Mouse (Mus musculus): Measurements from ENCODE around the gene Sema4f. TPM values are rescaled to one million over a fixed set of nuclear protein-coding genes. Genes with fewer than 3 reads are reported as not detected.

Gene Sema4f
- total and polyA plus RNA-seq, 2 experiments, result not detected

- H3K27ac ChIP-seq (replicated peaks; ENCODE audit: insufficient read depth, low read depth, low read length), result no peak overlapping the region
- no peaks in the 10 kb centered on the region for H3K4me1 ChIP-seq (ENCODE audit: control insufficient read depth, insufficient read depth, low read length)
- no peaks in the 10 kb centered on the region for H3K36me3 ChIP-seq (ENCODE audit: control insufficient read depth, insufficient read depth, low read length)
- TF ChIP-seq POLR2A (IDR thresholded peaks at IDR 0.05; ENCODE audit: extremely low read depth, insufficient read depth, low read length), result no peak
- TF ChIP-seq CTCF (IDR thresholded peaks at IDR 0.05; ENCODE audit: low read depth, low read length), result no peak
- no peak overlapping the region for H3K4me3 ChIP-seq (ENCODE audit: insufficient read depth, low read depth, low read length)
- DNase-seq (ENCODE audit: extremely low read depth, low read depth, low spot score), result no peak
- H3K9ac ChIP-seq (ENCODE audit: low read depth, low read length), result no peak overlapping the region
- no peaks in the 10 kb centered on the region for H3K79me2 ChIP-seq (ENCODE audit: control insufficient read depth, insufficient read depth, low read length)
- 72% methylated on average over 6 of the region's 6 CpGs for WGBS
- no peaks in the 10 kb centered on the region for H3K27me3 ChIP-seq (ENCODE audit: control insufficient read depth, insufficient read depth, low read length)
These were observed 64.0 kb downstream of the Sema4f start for GRCm38 (mm10) chr6:82875509-82875935.

GRCm38 (mm10) chr6:82872332-82872707, 67.2 kb downstream of the Sema4f start:
- H3K79me2 ChIP-seq (ENCODE audit: control insufficient read depth, insufficient read depth, low read length), result no peaks in the 10 kb centered on the region
- TF ChIP-seq POLR2A (IDR thresholded peaks at IDR 0.05; ENCODE audit: extremely low read depth, insufficient read depth, low read length), result no peak
- TF ChIP-seq CTCF (IDR thresholded peaks at IDR 0.05; ENCODE audit: low read depth, low read length), result no peak
- no peaks in the 10 kb centered on the region for H3K36me3 ChIP-seq (ENCODE audit: control insufficient read depth, insufficient read depth, low read length)
- H3K27ac ChIP-seq (replicated peaks; ENCODE audit: insufficient read depth, low read depth, low read length), result no peak overlapping the region
- no peak for DNase-seq (ENCODE audit: extremely low read depth, low read depth, low spot score)
- whole genome bisulfite sequencing, result 87% methylated on average over 6 of the region's 6 CpGs
- no peaks in the 10 kb centered on the region for H3K27me3 ChIP-seq (ENCODE audit: control insufficient read depth, insufficient read depth, low read length)
- no peaks in the 10 kb centered on the region for H3K4me1 ChIP-seq (ENCODE audit: control insufficient read depth, insufficient read depth, low read length)
- H3K4me3 ChIP-seq (ENCODE audit: insufficient read depth, low read depth, low read length), result no peak overlapping the region
- no peak overlapping the region for H3K9ac ChIP-seq (ENCODE audit: low read depth, low read length)

- no peaks in the 10 kb centered on the region for H3K27me3 ChIP-seq (ENCODE audit: control insufficient read depth, insufficient read depth, low read length)
- no peak overlapping the region for H3K27ac ChIP-seq (replicated peaks; ENCODE audit: insufficient read depth, low read depth, low read length)
- no peak for TF ChIP-seq CTCF (IDR thresholded peaks at IDR 0.05; ENCODE audit: low read depth, low read length)
- no peak for TF ChIP-seq POLR2A (IDR thresholded peaks at IDR 0.05; ENCODE audit: extremely low read depth, insufficient read depth, low read length)
- H3K4me3 ChIP-seq (ENCODE audit: insufficient read depth, low read depth, low read length), result no peak overlapping the region
- H3K36me3 ChIP-seq (ENCODE audit: control insufficient read depth, insufficient read depth, low read length), result no peaks in the 10 kb centered on the region
- no peaks in the 10 kb centered on the region for H3K4me1 ChIP-seq (ENCODE audit: control insufficient read depth, insufficient read depth, low read length)
- no peak overlapping the region for H3K9ac ChIP-seq (ENCODE audit: low read depth, low read length)
- WGBS, result 41% methylated on average over 5 of the region's 5 CpGs
- H3K79me2 ChIP-seq (ENCODE audit: control insufficient read depth, insufficient read depth, low read length), result no peaks in the 10 kb centered on the region
- DNase-seq (ENCODE audit: extremely low read depth, low read depth, low spot score), result no peak
These were observed 67.8 kb downstream of the Sema4f start for GRCm38 (mm10) chr6:82871632-82872331.

- DNase-seq (ENCODE audit: extremely low read depth, low read depth, low spot score), result no peak
- WGBS, result 70% methylated on average over 5 of the region's 5 CpGs
- no peaks in the 10 kb centered on the region for H3K4me1 ChIP-seq (ENCODE audit: control insufficient read depth, insufficient read depth, low read length)
- H3K27ac ChIP-seq (replicated peaks; ENCODE audit: insufficient read depth, low read depth, low read length), result no peak overlapping the region
- no peak overlapping the region for H3K9ac ChIP-seq (ENCODE audit: low read depth, low read length)
- TF ChIP-seq POLR2A (IDR thresholded peaks at IDR 0.05; ENCODE audit: extremely low read depth, insufficient read depth, low read length) (no peak), CTCF (IDR thresholded peaks at IDR 0.05; ENCODE audit: low read depth, low read length) (no peak)
- no peaks in the 10 kb centered on the region for H3K79me2 ChIP-seq (ENCODE audit: control insufficient read depth, insufficient read depth, low read length)
- H3K4me3 ChIP-seq (ENCODE audit: insufficient read depth, low read depth, low read length), result no peak overlapping the region
- no peaks in the 10 kb centered on the region for H3K27me3 ChIP-seq (ENCODE audit: control insufficient read depth, insufficient read depth, low read length)
- H3K36me3 ChIP-seq (ENCODE audit: control insufficient read depth, insufficient read depth, low read length), result no peaks in the 10 kb centered on the region
These were observed 71.1 kb downstream of the Sema4f start for GRCm38 (mm10) chr6:82868476-82868875.

- no peak overlapping the region for H3K27ac ChIP-seq (replicated peaks; ENCODE audit: insufficient read depth, low read depth, low read length)
- TF ChIP-seq POLR2A (IDR thresholded peaks at IDR 0.05; ENCODE audit: extremely low read depth, insufficient read depth, low read length), result no peak
- no peak for TF ChIP-seq CTCF (IDR thresholded peaks at IDR 0.05; ENCODE audit: low read depth, low read length)
- peak; percentile 68 for DNase-seq (ENCODE audit: extremely low read depth, low read depth, low spot score)
These were observed 76.1 kb downstream of the Sema4f start for GRCm38 (mm10) chr6:82863380-82863874.

GRCm38 (mm10) chr6:82862475-82862874, 77.1 kb downstream of the Sema4f start:
- H3K9ac ChIP-seq (ENCODE audit: low read depth, low read length), result no peak overlapping the region
- DNase-seq (ENCODE audit: extremely low read depth, low read depth, low spot score), result no peak
- no peak overlapping the region for H3K4me3 ChIP-seq (ENCODE audit: insufficient read depth, low read depth, low read length)
- no peak overlapping the region for H3K27ac ChIP-seq (replicated peaks; ENCODE audit: insufficient read depth, low read depth, low read length)
- H3K36me3 ChIP-seq (ENCODE audit: control insufficient read depth, insufficient read depth, low read length), result no peaks in the 10 kb centered on the region
- H3K79me2 ChIP-seq (ENCODE audit: control insufficient read depth, insufficient read depth, low read length), result no peaks in the 10 kb centered on the region
- no peaks in the 10 kb centered on the region for H3K4me1 ChIP-seq (ENCODE audit: control insufficient read depth, insufficient read depth, low read length)
- TF ChIP-seq CTCF (IDR thresholded peaks at IDR 0.05; ENCODE audit: low read depth, low read length) (no peak), POLR2A (IDR thresholded peaks at IDR 0.05; ENCODE audit: extremely low read depth, insufficient read depth, low read length) (no peak)
- WGBS, result 64% methylated on average over 7 of the region's 7 CpGs
- no peaks in the 10 kb centered on the region for H3K27me3 ChIP-seq (ENCODE audit: control insufficient read depth, insufficient read depth, low read length)

More at GRCm38 (mm10) chr6:82863380-82863874, 76.1 kb downstream of the Sema4f start:
- Histone ChIP-seq H3K4me1 (ENCODE audit: control insufficient read depth, insufficient read depth, low read length) (no peaks in the 10 kb centered on the region), H3K36me3 (ENCODE audit: control insufficient read depth, insufficient read depth, low read length) (no peaks in the 10 kb centered on the region), H3K79me2 (ENCODE audit: control insufficient read depth, insufficient read depth, low read length) (no peaks in the 10 kb centered on the region), H3K4me3 (ENCODE audit: insufficient read depth, low read depth, low read length) (no peak overlapping the region), H3K27me3 (ENCODE audit: control insufficient read depth, insufficient read depth, low read length) (no peaks in the 10 kb centered on the region), H3K9ac (ENCODE audit: low read depth, low read length) (no peak overlapping the region)
- 55% methylated on average over 8 of the region's 8 CpGs for WGBS

Data from liver, adult 2 months (tissue).